Mouse (Mus musculus) c-Kit-positive CD71-positive TER-119-negative erythroid progenitor cells, embryonic 14.5 days (primary cell): Measurements from ENCODE around the gene P4ha2.

ENCODE experiments used
- DNase-seq: peaks from one replicate; pipeline ENCODE4 v3.0.0-alpha.2; 2013; ENCODE audit warnings: low read depth

The P4ha2 gene

GRCm38 (mm10) chr11:54107239-54107638 is 7.3 kb downstream of the P4ha2 start:
- DNase-seq = no peak

- DNase-seq = no peak
Measured at GRCm38 (mm10) chr11:54108131-54108530, 8.2 kb downstream of the P4ha2 start.

DNA sequence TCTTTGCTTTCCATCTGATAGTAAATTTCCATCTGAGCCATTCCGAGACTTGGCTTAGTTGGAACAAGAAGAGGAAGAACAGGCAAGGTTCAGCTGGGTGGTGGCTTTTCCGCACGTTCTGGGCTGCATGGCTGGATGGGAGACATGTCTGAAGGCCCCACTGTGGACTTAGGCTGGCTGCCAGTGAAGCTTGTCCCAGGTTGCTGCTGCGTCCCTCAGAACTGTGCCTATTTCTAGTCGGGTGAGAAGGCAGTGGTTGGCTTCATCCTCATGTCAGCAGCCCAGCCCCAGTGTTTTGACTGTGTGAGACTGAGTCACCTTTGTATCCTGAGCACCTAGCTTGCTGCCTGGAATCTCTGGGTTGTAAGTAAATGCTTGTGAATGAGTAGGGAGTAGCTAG is 9.0 kb downstream of the P4ha2 start:
- DNase-seq = no peak

DNA sequence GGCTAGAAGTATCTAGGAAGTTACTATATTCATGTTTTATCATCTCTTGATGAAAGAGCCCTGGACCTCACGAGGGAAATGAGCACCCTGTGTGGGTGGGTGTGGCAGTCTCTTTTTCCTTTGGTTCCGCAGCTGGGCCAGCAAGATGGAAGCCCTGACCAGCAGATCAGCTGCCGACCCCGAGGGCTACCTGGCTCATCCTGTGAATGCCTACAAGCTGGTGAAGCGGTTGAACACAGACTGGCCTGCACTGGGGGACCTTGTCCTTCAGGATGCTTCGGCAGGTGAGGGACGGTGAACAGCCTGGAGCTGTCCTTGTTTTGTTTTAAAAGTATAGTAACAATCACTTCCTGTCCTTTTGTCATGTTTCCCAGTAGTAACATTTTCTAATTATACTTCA is 11.4 kb downstream of the P4ha2 start:
- no peak for DNase-seq

- no peak for DNase-seq
Measured at GRCm38 (mm10) chr11:54111976-54112741, 12.3 kb downstream of the P4ha2 start.

DNA sequence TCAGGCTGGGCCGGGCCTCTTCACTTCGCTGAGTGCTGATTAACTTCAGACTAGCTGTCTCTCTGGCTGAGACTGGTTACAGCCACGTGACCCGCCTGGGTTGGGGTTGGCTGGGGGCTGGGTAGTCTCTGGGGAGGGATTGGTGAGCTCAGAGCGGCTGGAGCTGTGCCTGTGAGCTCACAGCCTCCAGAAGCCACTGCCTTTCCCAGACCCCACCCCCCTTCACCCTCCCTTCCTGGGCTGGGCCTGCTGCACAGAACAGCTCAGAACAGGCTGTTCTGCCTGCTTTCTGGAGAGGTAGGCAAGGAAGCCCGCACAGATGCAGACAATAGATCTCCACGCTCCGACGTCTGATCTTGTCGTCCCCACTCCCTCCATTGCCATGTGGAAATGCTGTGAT is 13.0 kb downstream of the P4ha2 start:
- DNase-seq = peak; percentile 44

DNA sequence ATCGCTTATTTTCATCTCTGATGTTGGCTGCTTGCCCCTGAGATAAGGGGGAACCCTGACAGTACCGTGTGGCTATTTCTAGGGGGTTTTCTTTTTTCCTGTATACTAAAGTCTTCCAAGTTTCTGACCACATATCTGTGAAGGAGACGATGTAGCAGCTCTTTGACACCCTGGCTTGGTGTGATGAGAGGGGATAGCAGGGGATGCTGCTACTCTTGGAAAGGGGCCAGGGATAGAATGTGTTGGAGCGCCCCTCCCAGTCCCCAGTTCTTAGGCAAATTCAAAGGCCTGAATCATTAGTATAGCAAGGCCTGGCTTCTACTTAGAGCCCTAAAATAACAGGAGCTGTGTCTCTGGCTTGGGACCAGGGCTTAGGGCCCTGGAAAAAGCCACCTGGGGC is 13.5 kb downstream of the P4ha2 start:
- no peak for DNase-seq

DNA sequence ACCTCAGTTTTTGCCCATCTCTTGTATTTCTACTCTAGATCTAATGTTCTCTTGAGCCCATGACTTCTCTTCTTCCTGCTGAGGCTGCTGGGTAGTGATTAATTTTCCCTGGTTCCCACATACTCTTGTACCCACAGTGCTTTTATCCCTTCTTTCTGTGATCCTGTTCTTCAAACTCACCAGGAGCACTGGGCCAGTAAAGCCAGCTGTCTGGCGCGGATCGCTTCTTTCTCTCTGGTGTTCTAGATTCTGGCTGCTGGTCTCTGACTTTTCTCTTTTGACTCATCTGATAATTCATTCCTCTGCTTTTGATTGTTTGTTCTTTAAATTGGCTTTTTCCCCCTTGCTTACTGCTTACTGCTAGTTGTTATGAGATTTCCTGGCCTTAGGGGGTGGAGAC is 14.9 kb downstream of the P4ha2 start:
- no peak for DNase-seq

DNA sequence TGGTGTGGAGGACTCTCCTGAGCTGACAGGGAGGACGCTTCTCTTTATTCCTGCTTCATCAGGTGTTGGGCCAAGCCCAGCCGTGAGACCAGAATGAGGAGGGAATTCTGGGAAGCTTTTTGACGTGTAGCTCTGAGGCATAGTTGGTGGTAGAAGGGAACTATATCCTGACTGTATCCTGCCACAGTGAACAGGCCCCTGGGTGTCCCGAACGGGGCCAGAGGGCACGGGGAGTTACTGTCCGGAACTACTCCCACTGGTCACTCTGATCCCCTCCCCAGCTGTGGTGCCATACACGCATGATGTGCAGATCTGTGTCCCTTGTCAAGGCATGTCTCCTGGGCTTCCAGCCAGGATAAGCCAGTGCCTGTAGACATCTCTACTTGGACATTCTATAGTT is 15.4 kb downstream of the P4ha2 start:
- DNase-seq = no peak

DNA sequence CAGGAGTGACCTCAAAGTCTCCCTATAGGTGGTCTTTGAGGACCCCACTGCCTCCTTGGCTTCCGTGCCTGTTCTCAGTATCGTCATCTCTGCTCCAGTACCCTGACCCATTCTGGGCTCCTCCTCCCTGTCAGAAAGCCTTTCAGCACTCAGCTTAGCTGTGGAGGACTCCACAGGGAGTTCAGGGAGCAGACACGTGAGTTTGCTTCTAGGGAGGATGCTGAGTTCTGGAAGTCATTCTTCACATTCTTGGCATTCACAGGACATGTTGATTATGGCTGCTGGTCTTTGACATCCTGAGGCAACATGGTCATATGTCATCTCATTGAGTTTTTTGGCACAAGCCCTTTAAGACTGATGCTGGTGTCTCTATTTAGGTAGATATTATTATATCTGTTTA is 16.0 kb downstream of the P4ha2 start:
- DNase-seq = no peak

DNA sequence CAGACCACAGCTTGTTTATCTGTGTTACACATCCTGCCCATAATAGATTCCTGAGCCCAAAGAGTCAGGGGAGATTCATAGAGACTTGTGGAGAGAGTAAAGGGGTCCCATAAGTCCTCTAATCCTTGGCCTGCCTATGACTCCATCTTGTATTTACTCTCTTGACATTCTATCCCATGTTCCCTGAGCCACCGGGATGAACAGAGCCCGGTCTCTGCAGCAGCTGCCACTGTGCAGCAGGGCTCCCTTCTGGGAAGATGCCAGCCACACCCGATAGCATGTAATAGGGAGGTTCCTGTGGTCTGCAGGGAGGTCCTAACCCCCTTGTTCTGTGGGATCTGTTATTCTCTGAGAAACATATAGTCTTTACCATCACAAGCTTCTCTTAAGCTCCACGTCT is 16.5 kb downstream of the P4ha2 start:
- DNase-seq = no peak

DNA sequence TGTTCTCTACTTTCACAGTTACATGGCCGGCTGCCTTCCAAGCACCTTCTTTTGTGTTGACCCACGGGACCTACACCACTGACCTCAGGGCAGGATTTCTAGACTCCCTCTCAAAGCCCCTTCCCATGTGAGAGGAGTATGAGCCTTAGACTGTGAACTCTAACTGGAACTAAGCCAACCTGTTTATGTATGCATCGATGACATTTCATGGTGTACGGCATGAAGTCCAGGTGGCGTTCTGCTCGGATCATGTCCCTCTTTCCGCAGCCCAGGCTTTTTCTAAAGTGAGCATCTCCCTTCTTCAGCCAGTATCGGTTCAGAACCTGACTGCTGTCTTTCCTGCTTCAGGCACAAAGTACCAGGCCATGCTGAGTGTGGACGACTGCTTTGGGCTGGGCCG is 17.2 kb downstream of the P4ha2 start:
- DNase-seq = no peak

DNA sequence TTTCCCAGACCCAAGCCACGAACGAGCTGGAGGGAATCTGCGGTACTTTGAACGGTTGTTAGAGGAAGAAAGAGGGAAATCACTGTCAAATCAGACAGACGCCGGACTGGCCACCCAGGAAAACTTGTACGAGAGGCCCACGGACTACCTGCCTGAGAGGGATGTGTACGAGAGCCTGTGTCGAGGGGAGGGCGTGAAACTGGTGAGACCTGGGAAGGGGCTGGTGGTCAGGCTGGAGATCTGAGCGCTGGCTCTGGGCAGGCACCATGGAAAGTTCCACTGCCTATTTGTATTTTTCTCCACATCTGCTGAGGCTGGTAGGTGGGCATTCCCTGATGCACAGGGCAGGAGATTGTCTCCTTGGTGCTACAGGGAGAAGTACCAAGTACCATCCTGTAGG is 19.2 kb downstream of the P4ha2 start:
- no peak for DNase-seq

- DNase-seq = no peak
Measured at GRCm38 (mm10) chr11:54119740-54120360, 20.0 kb downstream of the P4ha2 start.

- DNase-seq = no peak
Measured at GRCm38 (mm10) chr11:54122416-54123264, 22.7 kb downstream of the P4ha2 start.

- no peak for DNase-seq
Measured at GRCm38 (mm10) chr11:54125982-54126648, 26.2 kb downstream of the P4ha2 start.

GRCm38 (mm10) chr11:54126654-54127374 is 26.9 kb downstream of the P4ha2 start:
- DNase-seq = no peak

DNA sequence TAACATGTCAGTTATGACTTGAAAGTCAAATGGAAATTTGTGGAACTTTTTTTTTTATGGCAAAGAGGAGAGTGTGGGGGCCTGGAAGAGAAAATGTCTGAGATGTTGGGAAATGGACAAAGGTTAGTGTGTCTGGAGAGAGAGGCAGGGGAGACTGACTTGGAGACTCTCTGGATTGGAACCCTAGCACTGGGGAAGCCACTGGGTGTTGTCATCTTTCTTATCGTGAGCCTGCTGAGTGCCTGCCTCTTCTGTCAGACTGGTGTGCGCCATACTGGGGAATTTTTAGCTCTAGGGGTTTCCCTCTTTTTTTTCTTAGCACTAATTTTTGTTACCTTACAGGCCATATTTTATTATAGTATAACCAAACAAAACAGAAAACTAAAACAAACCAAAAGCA is 27.5 kb downstream of the P4ha2 start:
- DNase-seq = no peak

GRCm38 (mm10) chr11:54129955-54130354 is 30.1 kb downstream of the P4ha2 start:
- no peak for DNase-seq

- DNase-seq = no peak
Measured at GRCm38 (mm10) chr11:54130721-54131120, 30.8 kb downstream of the P4ha2 start.

DNA sequence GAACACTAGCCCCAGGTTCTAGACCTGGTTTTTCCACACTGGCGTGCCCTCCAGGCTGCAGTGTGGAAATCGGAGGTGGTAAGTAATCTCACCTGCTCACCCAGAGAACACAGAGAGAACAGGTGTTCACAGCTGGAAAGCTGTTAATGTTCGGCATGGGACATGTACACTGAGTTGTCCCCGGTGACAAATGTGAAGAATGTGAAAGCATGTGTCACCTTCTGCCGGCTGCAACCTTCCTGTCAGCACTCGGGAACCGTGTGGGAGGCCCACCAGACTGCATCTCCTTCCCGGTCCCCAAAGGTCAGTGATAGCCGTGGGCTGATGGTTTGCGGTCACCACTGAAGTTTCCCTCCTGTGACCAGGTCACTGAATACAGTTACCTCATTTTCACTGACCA is 32.4 kb downstream of the P4ha2 start:
- DNase-seq = no peak

GRCm38 (mm10) chr11:54134905-54135304 is 35.0 kb downstream of the P4ha2 start:
- DNase-seq = no peak
